ENCODE assay signal across 9 mouse cellular contexts in the genomic region with DNA sequence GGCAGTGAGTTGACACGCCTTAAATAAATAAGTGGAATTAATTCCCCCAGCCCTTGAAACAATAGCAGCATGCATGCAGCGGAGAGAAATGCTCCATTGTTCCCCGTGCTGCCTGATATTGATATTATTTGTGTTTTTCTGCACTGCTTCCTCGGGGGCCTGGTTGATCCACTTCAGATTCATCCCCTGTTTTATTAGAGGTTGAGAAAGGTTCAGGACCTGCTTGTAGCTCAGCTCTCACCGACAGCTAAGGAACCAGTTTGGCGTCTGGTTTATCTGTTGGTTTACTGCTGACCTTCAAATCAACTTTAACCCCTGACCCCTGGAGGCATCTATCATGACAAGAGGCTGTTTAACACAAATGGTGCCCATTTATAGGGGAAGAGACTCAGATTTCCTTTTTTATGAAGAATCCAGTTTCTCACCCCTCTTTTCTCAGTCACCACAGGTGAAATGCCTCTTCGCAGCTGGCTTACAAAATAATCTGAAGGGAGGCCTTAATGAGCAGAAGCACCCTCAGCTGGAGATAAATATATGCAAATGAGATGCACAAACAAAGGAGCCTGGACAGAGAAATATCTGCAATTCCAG.
DNase-seq lines count a peak whose midpoint lies in the region; ATAC-seq and TF ChIP-seq lines count a peak whose summit lies in the region.
"Had no signal": no experiment of that assay in that cellular context is flagged by ENCODE, and none has a peak within 500 bp of the region (broad histone marks: within the 10 kb centered on the region; RNA-seq: fewer than 3 reads in every experiment).

No protein-coding gene starts in this region.

- H3K4me2 ChIP-seq in midbrain, embryonic 16.5 days (ENCODE audit: low read length) = no peak overlapping the region
- H3K4me2 ChIP-seq: limb, embryonic 15.5 days had no signal

- no peaks in the 10 kb centered on the region for H3K36me3 ChIP-seq in hindbrain, embryonic 10.5 days
- H3K36me3 ChIP-seq in midbrain, embryonic 16.5 days (ENCODE audit: control insufficient read depth, insufficient read depth, low read length) = no peaks in the 10 kb centered on the region
- H3K36me3 ChIP-seq: limb, embryonic 15.5 days had no signal

- ATAC-seq in midbrain, embryonic 16.5 days = peak; percentile 40; the same call in 1 of the 2 replicates
- no peak for ATAC-seq in inflammation-experienced regulatory T-cells, adult 6 months

- no peaks in the 10 kb centered on the region for H3K9me3 ChIP-seq in hindbrain, embryonic 10.5 days
- no peaks in the 10 kb centered on the region for H3K9me3 ChIP-seq in midbrain, embryonic 16.5 days (replicated peaks; ENCODE audit: control insufficient read depth, low read length, poor library complexity, severe bottlenecking)
- H3K9me3 ChIP-seq: limb, embryonic 15.5 days had no signal

- no peak for TF ChIP-seq CTCF in brain, embryonic 14.5 days (IDR thresholded peaks at IDR 0.05; ENCODE audit: borderline replicate concordance, extremely low read depth, insufficient read depth, insufficient read length)

- H3K27me3 ChIP-seq in hindbrain, embryonic 10.5 days (ENCODE audit: insufficient read depth, poor library complexity, severe bottlenecking) = peaks cover 3% of the 10 kb centered on the region; the same call in 1 of the 2 replicates
- H3K27me3 ChIP-seq in midbrain, embryonic 16.5 days (ENCODE audit: control insufficient read depth, insufficient read depth, low read depth, low read length) = 0 out of 2 replicates have a peak, but pooled peaks cover 3% of the 10 kb centered on the region

- no peak overlapping the region for H3K9ac ChIP-seq in midbrain, embryonic 16.5 days (ENCODE audit: low read depth, low read length)
- H3K9ac ChIP-seq: limb, embryonic 15.5 days had no signal

- H3K4me1 ChIP-seq in hindbrain, embryonic 10.5 days (replicated peaks) = peaks cover 70% of the 10 kb centered on the region
- peaks cover 26% of the 10 kb centered on the region for H3K4me1 ChIP-seq in midbrain, embryonic 16.5 days (ENCODE audit: control insufficient read depth, insufficient read depth, low read length)
- H3K4me1 ChIP-seq: limb, embryonic 15.5 days had no signal

- peak overlapping the region; percentile 74 for H3K27ac ChIP-seq in hindbrain, embryonic 10.5 days
- H3K27ac ChIP-seq in midbrain, embryonic 16.5 days (ENCODE audit: low read length) = no peak overlapping the region
- H3K27ac ChIP-seq: limb, embryonic 15.5 days had no signal

- peak; percentile 49 for DNase-seq in ES-CJ7 (ENCODE audit: low read depth, low spot score)
- peak; percentile 77 for DNase-seq in brain, embryonic 14.5 days (ENCODE audit: low read depth)
- peak; percentile 48 for DNase-seq in hindbrain, embryonic 10.5 days (ENCODE audit: low spot score)
- DNase-seq in layer of hippocampus, adult 11-12 months (ENCODE audit: low spot score) = no peak
- no peak for DNase-seq in frontal cortex, adult 2 months (ENCODE audit: extremely low spot score in 1 of 2, low spot score in 1 of 2)
- DNase-seq: gastrocnemius, postnatal 25 days had no signal

- TF ChIP-seq POLR2A in brain, embryonic 14.5 days (IDR thresholded peaks at IDR 0.05; ENCODE audit: borderline replicate concordance, extremely low read depth, insufficient read depth, insufficient read length, poor library complexity, severe bottlenecking) = no peak

- no peak overlapping the region for H3K4me3 ChIP-seq in hindbrain, embryonic 10.5 days
- no peak overlapping the region for H3K4me3 ChIP-seq in midbrain, embryonic 16.5 days (ENCODE audit: low read depth, low read length)
- H3K4me3 ChIP-seq: limb, embryonic 15.5 days had no signal

- WGBS in hindbrain, embryonic 10.5 days = 8% methylated on average over 7 of the region's 7 CpGs
- WGBS in midbrain, embryonic 16.5 days = 18% methylated on average over 7 of the region's 7 CpGs

Comparison
In these comparisons a context has a peak if more than half of its experiments do, and no peak if none do; other contexts are left out.
1. DNase-seq: peak in ES-CJ7 (single experiment), brain, embryonic 14.5 days (single experiment) and hindbrain, embryonic 10.5 days (single experiment); none in layer of hippocampus, adult 11-12 months (single experiment) and frontal cortex, adult 2 months (0 of 2).